Mouse (Mus musculus) regulatory T cell (primary cell): ENCODE results near the gene Omp.
"Not testable (repeated sequence)": the region's sequence is repeated elsewhere in the genome, so short reads cannot be mapped to it uniquely, and the experiment has no call there.

Experiments
- in situ Hi-C: fragments of 300-600 bp; cut with MboI, MseI; formaldehyde crosslinking; loops from one replicate; pipeline ENCODE4 v1.15.1; 2025; ENCODE audit warnings: high pct_unique_total_duplicates

The Omp gene

DNA sequence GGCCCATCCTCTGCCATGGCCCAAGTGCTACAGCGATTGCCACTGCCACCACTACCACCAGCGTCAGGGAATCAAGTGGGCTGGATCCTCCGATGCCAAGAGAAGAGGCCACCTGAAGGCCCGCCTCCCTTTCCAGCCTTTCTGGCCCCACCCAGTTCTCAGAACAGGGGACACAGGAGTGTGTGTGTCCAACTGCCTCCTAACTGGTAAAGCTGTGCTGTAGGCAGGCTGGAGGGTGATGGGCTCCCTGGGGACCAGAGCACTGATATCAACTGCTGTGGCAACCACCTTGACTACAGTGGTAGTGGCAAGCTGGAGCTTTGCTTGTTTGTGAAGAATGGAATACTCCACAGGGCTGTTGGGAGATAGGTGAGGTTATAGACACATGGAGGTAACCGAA is at the start of gene Omp:
Gene Omp, minus strand, starts transcription at position 101 of the 400 bp plus-strand sequence.
- in situ Hi-C loops, result no loop called here

DNA sequence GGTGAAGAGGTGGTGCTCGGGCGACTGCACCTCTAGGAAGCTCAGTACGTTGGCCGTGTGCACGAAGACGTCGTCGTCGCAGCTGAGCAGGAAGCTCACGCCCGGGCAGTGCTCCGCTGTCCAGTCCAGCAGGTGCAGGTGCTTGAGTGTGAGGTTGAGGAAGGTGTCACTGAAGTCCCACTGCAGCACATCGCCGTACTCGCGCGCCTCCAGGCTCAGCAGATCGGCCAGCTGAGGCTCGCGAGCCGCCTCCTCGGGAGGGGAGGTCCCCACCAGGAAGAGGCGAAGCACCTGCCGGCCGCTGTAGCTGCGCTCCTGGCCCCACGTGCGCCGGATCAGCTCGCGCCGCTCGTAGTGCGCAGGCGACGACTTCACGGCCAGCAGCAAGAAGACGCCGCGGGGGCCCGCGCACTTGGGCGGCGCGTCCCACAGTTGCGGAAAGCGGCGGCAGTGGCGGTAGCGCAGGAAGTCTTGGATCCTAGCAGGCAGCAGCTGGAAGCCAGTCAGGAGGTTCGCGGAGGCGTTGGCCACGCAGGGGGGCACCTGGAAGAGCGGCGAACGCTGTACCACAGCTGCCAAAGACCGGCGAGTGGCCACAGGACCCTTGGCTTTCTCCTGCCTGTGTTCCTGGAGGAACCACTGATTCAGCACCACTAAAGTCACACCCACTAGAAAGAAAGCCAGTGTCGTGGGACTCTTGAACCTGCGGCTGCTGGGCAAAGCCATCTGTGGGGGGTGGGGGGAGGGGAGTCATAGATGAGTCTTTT is 48.9 kb upstream of the Omp start:
- in situ Hi-C loops, result no loop called here

DNA sequence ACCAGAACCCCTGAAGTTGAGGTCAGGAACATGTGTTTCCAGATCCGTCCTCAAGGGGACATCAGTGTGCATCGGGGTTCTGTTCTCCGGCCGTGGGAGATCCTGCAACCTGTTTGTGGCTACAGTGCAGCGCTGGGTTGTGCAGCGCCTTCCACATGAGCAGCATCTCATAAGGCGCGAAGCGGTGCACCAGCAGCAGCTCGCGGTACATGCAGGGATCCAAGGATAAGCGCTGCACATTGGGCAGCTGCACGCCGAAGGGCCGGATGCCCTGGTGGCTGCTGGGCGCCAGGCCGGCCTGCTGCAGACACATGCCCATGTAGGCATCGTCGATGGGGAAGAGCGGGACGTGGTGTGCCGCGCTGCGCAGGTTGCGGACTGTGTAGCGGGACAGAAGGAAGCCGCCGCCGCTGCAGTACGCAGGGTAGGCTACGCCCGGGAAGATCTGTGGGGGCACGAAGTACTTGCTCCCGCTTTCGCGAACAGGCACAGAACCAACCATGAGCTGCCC is 48.3 kb upstream of the Omp start:
- in situ Hi-C loops, result no loop called here

DNA sequence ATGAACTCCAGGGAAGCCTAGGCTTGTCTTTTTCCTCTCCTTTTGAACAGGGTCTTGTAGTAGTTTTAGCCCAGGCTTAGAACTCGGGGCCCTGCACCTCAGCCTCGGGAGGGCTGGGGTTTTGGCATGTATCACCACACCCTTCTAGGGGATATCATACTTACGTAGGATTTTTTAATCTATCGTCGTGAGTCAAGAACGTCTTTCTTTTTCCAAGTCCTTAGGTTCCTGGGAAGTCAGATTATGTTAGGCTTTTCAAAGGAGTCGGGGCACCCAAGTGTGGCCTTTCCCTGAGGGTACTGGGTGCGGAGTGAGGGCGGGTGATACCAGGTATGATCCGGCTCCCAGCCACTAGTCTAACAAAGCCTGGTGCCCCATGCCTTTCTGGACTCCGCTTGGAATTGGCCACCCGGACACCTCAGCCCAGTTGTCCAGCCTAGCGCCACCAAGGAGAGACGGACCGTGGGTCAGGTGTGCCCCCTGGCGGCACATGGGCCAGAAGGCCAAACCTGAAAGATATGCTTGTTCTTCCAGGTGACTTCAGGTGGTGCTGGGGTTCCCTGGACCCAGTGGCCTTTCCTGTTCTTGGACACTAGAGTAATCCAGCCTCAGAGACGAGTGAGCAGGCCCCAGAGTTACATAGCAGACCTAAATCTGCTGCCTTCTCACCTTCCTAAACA is 46.4 kb upstream of the Omp start:
- in situ Hi-C loops, result no loop called here

DNA sequence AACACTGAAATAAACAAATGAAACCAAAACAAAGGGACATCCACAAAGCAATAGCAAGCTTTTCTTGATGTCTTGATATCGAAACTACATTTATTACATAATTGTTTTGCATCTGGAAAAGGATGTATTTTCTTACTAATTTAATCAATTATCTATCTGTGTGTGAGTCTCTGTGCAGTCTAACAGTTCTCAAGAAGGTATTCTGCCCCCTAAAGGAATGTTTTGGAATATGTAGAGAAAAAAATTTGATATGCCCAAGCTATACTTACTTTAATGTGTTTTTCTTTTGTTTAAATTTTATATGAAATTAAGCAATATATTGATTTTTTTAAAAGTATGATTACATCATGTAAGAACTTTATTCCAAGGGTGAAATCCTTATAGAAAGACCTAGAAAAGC is 45.3 kb upstream of the Omp start:
- in situ Hi-C loops, result no loop called here

DNA sequence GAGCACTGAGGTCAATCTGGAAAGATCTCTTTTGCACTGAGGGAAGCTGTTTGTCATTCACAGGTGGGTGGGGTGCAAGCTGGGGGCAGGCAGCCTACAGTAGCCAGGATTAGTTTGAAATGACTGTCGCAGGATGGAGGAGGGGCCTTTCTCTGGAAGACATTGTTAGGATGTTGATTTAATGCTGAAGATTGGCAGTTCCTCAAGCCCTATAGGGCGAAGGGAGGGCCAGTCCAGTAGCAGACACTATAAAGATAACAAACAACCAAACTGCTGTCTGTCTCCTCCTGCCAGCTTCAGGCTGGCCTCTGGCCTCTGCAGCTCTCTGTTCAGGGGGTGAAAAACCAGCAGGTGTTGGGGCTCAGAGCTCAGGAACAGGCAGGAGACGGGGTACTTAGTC is 44.4 kb upstream of the Omp start:
- in situ Hi-C loops, result no loop called here

DNA sequence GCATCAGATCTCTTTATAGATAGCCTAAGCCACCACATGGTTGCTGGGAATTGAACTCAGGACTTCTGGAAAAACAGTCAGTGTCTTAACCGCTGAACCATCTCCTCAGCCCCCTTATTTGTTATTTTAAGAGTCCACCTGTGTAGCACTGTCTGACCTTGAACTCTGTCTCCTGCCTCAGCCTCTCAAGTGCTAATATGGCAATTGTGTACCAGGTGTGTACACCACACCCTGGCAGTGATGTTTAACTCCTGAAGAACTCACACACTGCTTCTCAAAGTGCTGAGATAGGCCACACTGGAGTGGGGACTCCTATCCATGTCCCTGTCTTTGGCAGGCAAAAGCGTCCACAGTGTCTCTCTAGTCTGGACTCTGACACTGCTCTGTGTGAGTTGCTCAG is 43.4 kb upstream of the Omp start:
- in situ Hi-C loops, result no loop called here

DNA sequence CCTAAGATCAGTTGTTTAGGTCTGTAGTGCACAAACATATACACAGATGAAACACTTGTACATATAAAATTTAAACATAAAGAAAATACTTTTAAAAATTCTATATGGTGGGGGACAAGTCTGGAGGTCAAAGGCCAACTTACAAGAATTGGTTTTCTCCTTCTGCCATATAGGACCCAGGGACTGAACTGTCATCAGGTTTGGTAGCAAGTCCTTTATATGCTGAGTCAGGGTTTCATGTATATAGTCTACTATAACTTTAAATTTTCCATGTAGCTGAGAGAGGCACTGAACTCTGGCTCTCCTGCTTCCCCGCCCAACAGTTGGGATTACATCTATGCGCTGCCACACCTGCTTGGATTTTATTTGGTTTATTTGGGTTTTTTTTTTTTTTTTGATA is 42.9 kb upstream of the Omp start:
- in situ Hi-C loops, result no loop called here

DNA sequence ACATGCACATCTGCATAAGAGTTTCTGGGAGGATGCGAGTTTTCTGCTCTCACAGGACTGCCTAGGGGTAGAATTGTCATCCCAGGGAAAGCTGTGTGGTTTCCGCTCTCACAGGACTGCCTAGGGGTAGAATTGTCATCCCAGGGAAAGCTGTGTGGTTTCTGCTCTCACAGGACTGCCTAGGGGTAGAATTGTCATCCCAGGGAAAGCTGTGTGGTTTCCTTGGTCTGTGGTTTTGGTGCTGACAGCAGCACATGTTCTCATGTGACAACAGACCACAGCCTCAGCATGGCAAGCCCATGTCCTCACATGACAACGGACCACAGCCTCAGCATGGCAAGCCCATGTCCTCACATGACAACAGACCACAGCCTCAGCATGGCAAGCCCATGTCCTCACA is 42.0 kb upstream of the Omp start:
- in situ Hi-C loops, result not testable (repeated sequence)

DNA sequence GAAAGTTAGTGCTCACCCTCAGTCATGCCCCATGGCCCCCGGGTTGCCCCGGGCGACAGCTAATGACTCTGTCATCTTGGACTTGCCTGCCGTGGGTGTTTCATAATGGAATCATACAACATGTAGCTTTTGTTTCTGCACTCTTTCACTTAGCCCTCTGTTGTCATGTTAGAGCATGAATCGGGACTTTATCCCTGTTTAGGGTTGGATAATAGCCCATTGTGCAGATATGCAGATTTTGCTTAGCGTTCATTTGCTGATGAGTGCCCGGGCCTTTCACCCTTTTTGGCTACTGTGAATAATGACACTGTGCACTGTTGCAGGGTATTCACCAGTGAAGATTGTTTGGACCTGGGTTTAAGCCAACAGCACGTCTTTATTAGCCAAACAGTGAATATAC is 41.3 kb upstream of the Omp start:
- in situ Hi-C loops, result no loop called here

DNA sequence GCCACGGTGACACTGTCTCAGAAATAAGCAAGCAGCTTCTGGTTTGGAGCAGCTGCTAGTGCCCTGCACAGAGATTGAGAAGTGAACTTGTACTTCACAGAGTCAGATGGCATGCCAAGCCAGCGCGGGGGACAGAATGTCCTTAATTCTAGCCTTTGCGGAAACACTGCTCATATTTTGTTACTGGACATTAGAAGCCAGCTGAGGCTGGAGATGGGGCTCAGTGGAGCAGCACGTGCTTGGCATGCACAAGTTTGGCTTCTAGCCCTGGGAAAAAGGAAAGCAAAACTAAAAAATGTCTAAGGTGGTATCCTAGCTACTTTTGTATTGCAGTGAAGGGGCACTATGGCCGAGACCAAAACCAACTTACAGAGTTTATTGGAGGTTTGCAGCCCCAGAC is 40.0 kb upstream of the Omp start:
- in situ Hi-C loops, result no loop called here

DNA sequence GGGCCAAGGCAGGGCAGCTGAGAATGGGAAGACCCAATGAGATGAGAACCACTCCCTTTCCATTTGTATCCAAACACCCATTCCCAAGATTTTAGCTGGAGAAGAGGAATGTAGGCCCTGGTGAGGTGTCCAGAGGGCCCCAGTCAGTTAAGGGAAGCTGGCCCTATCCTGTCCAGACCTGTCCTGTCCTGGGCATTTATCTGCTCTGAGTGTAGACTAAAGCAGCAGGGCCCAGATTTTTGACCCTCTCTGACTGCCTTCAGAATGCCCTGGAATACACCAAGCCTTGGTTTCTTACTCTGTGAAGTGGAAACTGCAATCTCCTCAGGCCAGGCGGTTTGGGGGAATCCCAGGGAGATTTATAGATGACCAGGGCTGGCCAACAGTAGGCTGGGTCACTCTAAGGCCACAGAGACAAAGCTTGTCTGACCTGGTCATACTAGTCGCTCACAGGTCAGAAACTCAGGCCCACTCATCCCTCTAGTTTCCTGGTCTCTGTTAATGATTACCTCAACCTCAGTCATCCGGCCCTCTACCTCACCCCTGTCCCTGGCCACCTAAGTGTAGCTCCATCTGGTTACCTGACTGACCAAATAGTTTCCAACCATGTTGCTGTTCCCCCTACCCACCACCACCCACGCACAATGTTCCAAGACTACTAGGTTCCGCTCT is 33.4 kb upstream of the Omp start:
- in situ Hi-C loops, result no loop called here

DNA sequence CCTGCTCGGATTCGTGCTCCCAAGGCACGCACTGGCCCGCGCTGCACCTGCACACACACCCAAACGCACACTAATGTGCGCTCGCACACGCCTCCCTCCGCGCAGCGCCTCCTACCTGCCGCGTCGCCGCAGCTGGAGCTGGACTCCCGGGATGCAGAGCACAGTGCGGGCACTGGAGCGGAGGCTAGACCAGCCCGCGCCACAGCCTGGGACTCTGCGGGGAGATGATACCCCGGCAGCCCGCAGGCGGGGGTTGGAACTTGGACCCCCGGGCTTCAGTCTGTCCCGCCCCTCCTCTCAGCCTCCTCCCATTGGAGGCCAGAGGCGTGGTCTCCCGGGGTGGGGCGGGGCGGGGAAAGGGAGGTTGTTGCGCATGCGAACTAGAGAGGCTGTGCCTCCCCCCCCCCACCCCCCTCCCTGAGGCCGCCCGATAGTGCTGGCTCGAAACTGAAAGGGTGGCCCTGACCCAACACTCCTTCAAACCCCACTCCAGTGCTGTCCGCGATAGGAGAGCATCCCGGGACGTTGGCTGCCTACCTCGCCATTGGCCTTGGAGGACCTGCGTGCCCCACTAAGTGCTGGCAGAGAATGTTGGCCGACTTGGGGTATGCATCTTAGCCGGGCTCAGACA is 32.7 kb upstream of the Omp start, which contains the start of gene Capn5:
Gene Capn5, minus strand, starts transcription at position 346 of the 631 bp plus-strand sequence.
- in situ Hi-C loops, result no loop called here

DNA sequence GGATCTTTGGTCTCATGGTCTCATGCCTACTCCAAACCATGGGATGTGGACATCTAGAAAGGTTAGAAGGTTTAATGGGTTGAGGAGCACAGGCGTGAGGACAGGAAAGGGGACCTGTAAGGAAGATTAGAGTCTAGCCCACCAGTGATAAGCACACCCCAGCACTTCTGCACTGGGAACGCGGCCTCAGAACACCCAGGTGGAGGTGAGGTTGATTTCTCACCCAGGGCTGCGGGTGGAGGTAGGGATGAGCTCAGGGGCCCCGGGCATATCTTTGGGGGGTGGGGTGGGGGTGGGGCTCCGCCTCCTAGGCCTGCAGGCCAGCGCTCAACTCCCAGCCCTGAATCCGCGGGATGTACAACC is 32.2 kb upstream of the Omp start:
- in situ Hi-C loops, result no loop called here

DNA sequence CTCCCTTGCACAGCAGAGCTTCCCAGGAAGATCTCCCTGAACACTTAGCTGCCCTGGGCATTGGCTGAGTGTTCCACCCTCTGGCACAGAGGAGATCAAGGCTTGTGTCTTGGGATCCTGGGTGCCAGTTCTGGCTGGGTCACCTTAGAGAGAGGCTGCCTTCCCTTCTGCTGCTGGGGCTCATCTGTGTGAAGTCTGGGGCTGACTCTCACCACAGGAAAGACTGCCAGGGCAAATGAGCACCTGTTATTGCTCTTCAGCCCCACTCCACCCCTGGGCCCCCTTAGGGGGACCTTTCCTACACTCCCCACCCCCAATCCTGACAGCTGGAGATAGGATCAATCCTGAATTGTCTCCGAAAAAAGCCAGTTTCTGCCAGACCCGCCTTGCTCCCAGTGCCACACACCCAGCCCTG is 31.8 kb upstream of the Omp start:
- in situ Hi-C loops, result no loop called here

DNA sequence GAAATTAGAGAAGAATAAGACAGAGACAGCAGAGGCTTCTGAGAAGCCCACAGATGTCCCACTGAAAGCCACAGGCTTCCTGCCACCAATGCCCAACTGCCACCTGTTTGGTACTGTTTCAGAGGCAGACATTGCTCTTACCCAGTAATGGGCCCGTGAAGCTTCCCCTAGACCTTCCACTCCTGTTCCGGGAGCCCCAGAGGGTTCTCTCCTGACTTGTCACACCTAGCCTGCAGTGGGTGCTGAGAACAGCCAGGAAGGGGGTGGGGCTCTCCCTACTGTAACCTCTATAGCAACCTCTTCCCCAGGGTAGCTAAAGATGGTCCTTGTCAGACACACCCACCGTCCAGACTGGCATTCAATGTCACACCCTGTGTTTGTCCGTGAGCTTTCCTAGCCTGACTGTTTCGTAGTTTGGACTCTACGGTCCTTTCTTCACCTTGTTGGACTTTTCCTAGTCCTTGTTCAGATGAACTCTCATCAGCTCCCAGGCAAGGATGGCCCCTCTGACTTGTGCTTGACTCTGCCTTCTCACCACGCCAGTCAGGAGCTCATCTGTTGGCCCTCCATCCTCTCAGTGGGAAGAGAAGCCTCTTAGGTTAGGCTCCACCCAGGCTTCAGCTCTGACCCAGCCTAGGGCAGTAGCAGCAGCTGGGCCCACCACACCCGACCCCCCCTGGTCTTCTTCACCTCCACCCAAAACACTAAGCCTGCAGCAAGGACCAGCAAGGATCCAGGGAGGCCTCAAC is 31.2 kb upstream of the Omp start:
- in situ Hi-C loops, result no loop called here

DNA sequence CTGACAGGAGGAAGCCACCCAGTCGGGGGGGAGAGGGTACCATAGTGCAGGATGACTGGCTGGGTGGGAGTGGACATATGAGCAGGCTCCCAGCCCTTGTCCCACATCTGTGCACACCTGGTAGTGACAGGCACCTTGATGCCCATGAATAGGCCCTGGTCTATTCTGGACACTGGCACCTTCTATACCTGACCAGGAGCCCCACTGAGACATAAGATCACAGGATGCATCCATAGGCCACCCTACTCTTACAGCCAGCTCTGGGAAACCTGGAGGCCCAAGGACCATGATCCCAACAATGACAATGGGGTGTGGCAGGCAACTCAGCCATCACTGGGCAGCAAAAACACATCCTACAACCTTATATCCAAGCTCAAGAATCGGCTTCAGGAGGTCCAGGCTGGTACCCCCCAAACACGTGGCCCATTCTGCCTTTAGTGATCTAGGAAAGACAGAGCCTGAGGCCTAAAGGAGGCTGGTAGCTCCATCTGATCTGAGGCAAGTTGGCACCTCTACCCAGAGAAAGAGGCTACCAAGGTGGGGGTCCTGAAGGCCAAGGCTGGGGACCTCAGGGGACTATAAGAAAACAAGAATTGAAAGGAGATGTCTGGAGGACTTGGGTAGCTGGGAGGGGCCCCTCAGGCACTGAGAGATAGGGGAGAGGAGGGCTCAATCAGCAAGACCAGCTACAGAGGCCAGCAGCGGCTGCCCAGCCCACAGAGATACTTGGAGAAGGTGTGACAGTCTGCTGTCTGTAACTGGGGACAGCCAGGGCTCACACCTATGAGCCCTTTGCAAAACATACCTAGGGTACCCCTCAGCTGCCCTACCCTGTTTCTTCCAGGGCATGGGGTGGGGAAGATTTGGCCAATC is 29.8 kb upstream of the Omp start:
- in situ Hi-C loops, result no loop called here

DNA sequence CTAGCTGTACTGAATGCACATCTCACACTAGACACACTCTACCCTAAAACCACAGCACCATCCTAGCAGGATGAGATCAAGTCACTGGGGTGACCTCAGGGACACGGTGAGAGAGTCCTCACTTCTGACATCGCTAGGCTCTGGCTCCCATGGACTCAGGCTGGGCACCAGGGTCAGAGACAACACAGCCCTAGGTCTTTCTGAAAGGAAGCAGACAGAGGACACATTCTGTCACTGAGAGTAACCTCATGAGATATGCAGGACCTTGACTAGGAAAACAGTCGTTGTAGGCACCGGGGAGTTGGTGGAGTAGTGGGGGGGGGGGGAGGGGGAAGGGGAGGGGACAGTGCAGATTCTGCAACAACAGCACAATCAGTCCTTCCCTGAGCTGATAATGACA is 28.1 kb upstream of the Omp start:
- in situ Hi-C loops, result no loop called here

DNA sequence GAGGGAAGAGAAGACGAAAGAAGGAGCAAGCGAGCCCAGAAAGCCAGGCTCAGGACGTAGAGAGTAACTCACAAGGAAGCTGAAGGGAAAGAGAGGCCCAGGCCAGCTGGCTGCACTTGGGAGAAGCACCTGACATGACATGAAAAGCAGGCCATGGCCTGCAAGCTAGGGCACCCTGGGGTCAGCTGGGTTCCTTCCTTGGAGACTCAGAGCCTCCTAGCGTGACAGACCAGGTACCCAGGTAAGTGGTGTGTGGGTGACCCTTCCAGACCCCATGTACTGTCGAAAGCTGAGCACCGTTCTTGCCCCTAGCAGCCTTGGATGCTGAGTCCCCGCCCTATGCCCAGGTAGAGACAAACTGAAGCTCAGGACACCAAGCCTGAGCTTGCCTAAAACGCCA is 27.4 kb upstream of the Omp start:
- in situ Hi-C loops, result no loop called here
